Mouse (Mus musculus) liver, embryonic 11.5 days (tissue): ENCODE results near the gene Trpc1. TPM values are rescaled to one million over a fixed set of nuclear protein-coding genes. Genes with fewer than 3 reads are reported as not detected.

Experiments used
- ATAC-seq: fragments of 200-750 bp; cut with Nextera tagmentation; replicated peaks from 2 replicates; pipeline ENCODE4 v1.8.0; 2017; ENCODE audit warnings: moderate number of reproducible peaks, mild to moderate bottlenecking, moderate TSS enrichment, moderate library complexity; ENCODE audit not compliant: low FRiP score
- DNase-seq: peaks from one replicate; pipeline ENCODE4 v3.0.0-alpha.2; 2017; ENCODE audit warnings: low spot score
- H3K27ac ChIP-seq: fragments of 300-500 bp; sonication (generic); 2 replicates; pipeline ENCODE4 v1.5.1; 2014; ENCODE audit warnings: mild to moderate bottlenecking, low read depth, low read length, control low read depth
- H3K27me3 ChIP-seq: fragments of 300-500 bp; sonication (generic); replicated peaks from 2 replicates; pipeline ENCODE4 v1.6.1; 2014; ENCODE audit warnings: low read length, mixed read lengths; ENCODE audit not compliant: control insufficient read depth, insufficient read depth
- H3K36me3 ChIP-seq: fragments of 300-500 bp; sonication (generic); 2 replicates; pipeline ENCODE4 v1.6.1; 2014; ENCODE audit warnings: mild to moderate bottlenecking, low read length, moderate library complexity, mixed read lengths; ENCODE audit not compliant: control insufficient read depth, insufficient read depth
- H3K4me1 ChIP-seq: fragments of 300-500 bp; sonication (generic); replicated peaks from 2 replicates; pipeline ENCODE4 v1.6.1; 2014; ENCODE audit warnings: low read length, mixed read lengths; ENCODE audit not compliant: control insufficient read depth, insufficient read depth
- H3K4me2 ChIP-seq: fragments of 300-500 bp; sonication (generic); 2 replicates; pipeline ENCODE4 v1.6.1; 2014; ENCODE audit warnings: mild to moderate bottlenecking, control low read depth, moderate library complexity
- H3K4me3 ChIP-seq: fragments of 300-500 bp; sonication (generic); 2 replicates; pipeline ENCODE4 v1.5.1; 2014; ENCODE audit warnings: low read depth, low read length, control low read depth
- H3K9ac ChIP-seq: fragments of 300-500 bp; sonication (generic); 2 replicates; pipeline ENCODE4 v1.6.1; 2014; ENCODE audit warnings: low read depth, low read length, control low read depth
- H3K9me3 ChIP-seq: fragments of 300-500 bp; sonication (generic); 2 replicates; pipeline ENCODE4 v1.6.1; 2016; ENCODE audit warnings: low read length, inconsistent platforms, mixed read lengths; ENCODE audit not compliant: control insufficient read depth
- WGBS: fragments of 180-500 bp; shearing (Covaris S2); extraction: QIAGEN DNeasy Blood & Tissue Kit; methylation state at CpG from one replicate; pipeline ENCODE4 v1.1.7; 2014; 5-methylcytosine and 5-hydroxymethylcytosine counted together
- polyA plus RNA-seq: library from polyadenylated mRNA; unstranded; fragments of >200 nt; fragmentation: Nextera tagmentation; extraction: Ambion mirVana; gene quantifications from 2 replicates; pipeline ENCODE4 v1.2.1, GENCODE M21; 2014

Trpc1 gene
- polyA plus RNA-seq, 1 experiment from 2014 or later = 1.0 TPM

- ATAC-seq = no peak
- Histone ChIP-seq H3K4me1 (no peaks in the 10 kb centered on the region), H3K36me3 (no peaks in the 10 kb centered on the region), H3K27ac (no peak overlapping the region), H3K9me3 (0 out of 2 replicates have a peak, but pooled peaks cover 2% of the 10 kb centered on the region), H3K27me3 (no peaks in the 10 kb centered on the region), H3K4me3 (no peak overlapping the region), H3K9ac (no peak overlapping the region), H3K4me2 (no peak overlapping the region)
- no peak for DNase-seq
- 75% methylated on average over 5 of the region's 5 CpGs for WGBS
Measured at GRCm38 (mm10) chr9:95668306-95668705, 81.9 kb downstream of the Trpc1 start.

- no peak for ATAC-seq
- no peak overlapping the region for H3K4me2 ChIP-seq
- WGBS = 56% methylated on average over 9 of the region's 9 CpGs
Measured at GRCm38 (mm10) chr9:95667836-95668235, 82.3 kb downstream of the Trpc1 start.

GRCm38 (mm10) chr9:95665835-95666234 lies 84.3 kb downstream of the Trpc1 start:
- Histone ChIP-seq H3K4me1 (no peaks in the 10 kb centered on the region), H3K9ac (no peak overlapping the region), H3K4me3 (no peak overlapping the region), H3K4me2 (no peak overlapping the region), H3K36me3 (no peaks in the 10 kb centered on the region), H3K9me3 (no peaks in the 10 kb centered on the region), H3K27me3 (no peaks in the 10 kb centered on the region), H3K27ac (no peak overlapping the region)
- no peak for DNase-seq
- ATAC-seq = no peak
- WGBS = 90% methylated on average over 6 of the region's 6 CpGs

More at GRCm38 (mm10) chr9:95667836-95668235, 82.3 kb downstream of the Trpc1 start:
- no peak for DNase-seq
- Histone ChIP-seq H3K36me3 (no peaks in the 10 kb centered on the region), H3K9me3 (0 out of 2 replicates have a peak, but pooled peaks cover 2% of the 10 kb centered on the region), H3K4me1 (no peaks in the 10 kb centered on the region), H3K4me3 (no peak overlapping the region), H3K27ac (no peak overlapping the region), H3K9ac (no peak overlapping the region), H3K27me3 (no peaks in the 10 kb centered on the region)

GRCm38 (mm10) chr9:95664290-95664989 lies 85.7 kb downstream of the Trpc1 start:
- no peaks in the 10 kb centered on the region for H3K36me3 ChIP-seq
- no peak overlapping the region for H3K9ac ChIP-seq
- H3K4me1 ChIP-seq = no peaks in the 10 kb centered on the region
- H3K27me3 ChIP-seq = no peaks in the 10 kb centered on the region
- ATAC-seq (no peak), DNase-seq (no peak)
- H3K4me2 ChIP-seq = no peak overlapping the region
- H3K9me3 ChIP-seq = no peaks in the 10 kb centered on the region
- no peak overlapping the region for H3K4me3 ChIP-seq
- 71% methylated on average over 10 of the region's 10 CpGs for WGBS
- H3K27ac ChIP-seq = no peak overlapping the region

- Histone ChIP-seq H3K4me1 (no peaks in the 10 kb centered on the region), H3K4me3 (no peak overlapping the region), H3K27ac (no peak overlapping the region), H3K4me2 (no peak overlapping the region), H3K27me3 (no peaks in the 10 kb centered on the region), H3K36me3 (no peaks in the 10 kb centered on the region), H3K9me3 (no peaks in the 10 kb centered on the region), H3K9ac (no peak overlapping the region)
- DNase-seq (no peak), ATAC-seq (no peak)
- 78% methylated on average over 2 of the region's 2 CpGs for WGBS
Measured at GRCm38 (mm10) chr9:95657941-95658340, 92.2 kb downstream of the Trpc1 start.

Other genes with a start within 250 kb of the Trpc1 start
- 124 and 131 TPM in 2 replicates for gene U2surp, start 238.4 kb downstream of the Trpc1 start, polyA plus RNA-seq
- 13.8 and 14.4 TPM in 2 replicates for gene Paqr9, start 190.7 kb downstream of the Trpc1 start, polyA plus RNA-seq
- gene Pcolce2, start 112.8 kb downstream of the Trpc1 start, polyA plus RNA-seq = 14.0 and 15.1 TPM in 2 replicates
- gene Pls1, start 94.9 kb upstream of the Trpc1 start, polyA plus RNA-seq = 12.4 and 12.8 TPM in 2 replicates
- gene Atr, start 107.2 kb upstream of the Trpc1 start, polyA plus RNA-seq = 18.3 and 19.9 TPM in 2 replicates
- 10.6 and 11.9 TPM in 2 replicates for gene Xrn1, start 204.4 kb upstream of the Trpc1 start, polyA plus RNA-seq